Mouse (Mus musculus): Measurements from ENCODE around the gene Capn2.

The Capn2 gene

GRCm38 (mm10) chr1:182430676-182431075, 86.7 kb downstream of the Capn2 start:
- no peak for TF ChIP-seq CTCF (conservative IDR thresholded peaks at IDR 0.05; ENCODE audit: low read length)
- no peak for TF ChIP-seq POU5F1 (IDR thresholded peaks at IDR 0.05; ENCODE audit: borderline replicate concordance, low read length)
- TF ChIP-seq NANOG (IDR thresholded peaks at IDR 0.05; ENCODE audit: borderline replicate concordance, low read length), result no peak

DNA sequence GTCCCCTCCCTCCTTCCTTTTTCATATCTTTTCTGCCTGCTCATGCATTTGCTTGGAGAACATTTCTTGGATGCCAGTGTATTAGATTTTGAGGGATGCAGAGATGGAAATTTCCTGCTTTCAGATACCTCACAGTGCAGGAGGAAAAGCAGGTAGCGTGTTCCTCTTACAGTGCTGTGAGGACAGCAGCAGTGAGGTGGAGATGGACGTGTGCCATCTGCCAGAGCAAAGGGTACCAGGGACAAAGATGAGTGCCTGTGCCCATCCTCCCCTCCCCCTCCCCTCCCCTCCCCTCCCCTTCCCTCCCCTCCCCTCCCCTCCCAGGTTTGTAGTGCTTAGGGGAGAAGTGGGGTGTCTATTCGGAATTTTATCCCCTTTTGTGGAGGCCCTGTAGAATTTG, 87.6 kb downstream of the Capn2 start:
- Histone ChIP-seq H3K4me1 (replicated peaks; ENCODE audit: low read depth, low read length) (no peaks in the 10 kb centered on the region), H3K9me3 (ENCODE audit: low read length) (no peaks in the 10 kb centered on the region), H3K4me3 (replicated peaks; ENCODE audit: low read length) (no peak overlapping the region), H3K36me3 (ENCODE audit: insufficient read depth, low read length) (peaks cover 38% of the 10 kb centered on the region), H3K27me3 (ENCODE audit: insufficient read depth, low read length) (no peaks in the 10 kb centered on the region)
- TF ChIP-seq POU5F1 (IDR thresholded peaks at IDR 0.05; ENCODE audit: borderline replicate concordance, low read length) (no peak), NANOG (IDR thresholded peaks at IDR 0.05; ENCODE audit: borderline replicate concordance, low read length) (no peak), CTCF (conservative IDR thresholded peaks at IDR 0.05; ENCODE audit: low read length) (no peak)

More at GRCm38 (mm10) chr1:182430676-182431075, 86.7 kb downstream of the Capn2 start:
- peaks cover 42% of the 10 kb centered on the region for H3K36me3 ChIP-seq (ENCODE audit: insufficient read depth, low read length)
- H3K4me1 ChIP-seq (replicated peaks; ENCODE audit: low read depth, low read length), result no peaks in the 10 kb centered on the region
- no peaks in the 10 kb centered on the region for H3K27me3 ChIP-seq (ENCODE audit: insufficient read depth, low read length)
- H3K9me3 ChIP-seq (ENCODE audit: low read length), result no peaks in the 10 kb centered on the region
- H3K4me3 ChIP-seq (replicated peaks; ENCODE audit: low read length), result no peak overlapping the region

GRCm38 (mm10) chr1:182427426-182427825, 90.0 kb downstream of the Capn2 start:
- TF ChIP-seq CTCF (conservative IDR thresholded peaks at IDR 0.05; ENCODE audit: low read length) (no peak), POU5F1 (IDR thresholded peaks at IDR 0.05; ENCODE audit: borderline replicate concordance, low read length) (no peak), NANOG (IDR thresholded peaks at IDR 0.05; ENCODE audit: borderline replicate concordance, low read length) (no peak)
- Histone ChIP-seq H3K27me3 (ENCODE audit: insufficient read depth, low read length) (no peaks in the 10 kb centered on the region), H3K9me3 (ENCODE audit: low read length) (no peaks in the 10 kb centered on the region)

GRCm38 (mm10) chr1:182426444-182426843, 91.0 kb downstream of the Capn2 start:
- peaks cover 18% of the 10 kb centered on the region for H3K36me3 ChIP-seq (ENCODE audit: insufficient read depth, low read length)
- H3K4me3 ChIP-seq (replicated peaks; ENCODE audit: low read length), result no peak overlapping the region
- no peak for TF ChIP-seq NANOG (IDR thresholded peaks at IDR 0.05; ENCODE audit: borderline replicate concordance, low read length)
- no peak for TF ChIP-seq CTCF (conservative IDR thresholded peaks at IDR 0.05; ENCODE audit: low read length)
- no peak for TF ChIP-seq POU5F1 (IDR thresholded peaks at IDR 0.05; ENCODE audit: borderline replicate concordance, low read length)
- no peaks in the 10 kb centered on the region for H3K4me1 ChIP-seq (replicated peaks; ENCODE audit: low read depth, low read length)
- H3K9me3 ChIP-seq (ENCODE audit: low read length), result no peaks in the 10 kb centered on the region
- H3K27me3 ChIP-seq (ENCODE audit: insufficient read depth, low read length), result no peaks in the 10 kb centered on the region

More at GRCm38 (mm10) chr1:182427426-182427825, 90.0 kb downstream of the Capn2 start:
- H3K4me1 ChIP-seq (replicated peaks; ENCODE audit: low read depth, low read length), result no peaks in the 10 kb centered on the region
- H3K4me3 ChIP-seq (replicated peaks; ENCODE audit: low read length), result no peak overlapping the region
- peaks cover 28% of the 10 kb centered on the region for H3K36me3 ChIP-seq (ENCODE audit: insufficient read depth, low read length)

GRCm38 (mm10) chr1:182425176-182425575, 92.2 kb downstream of the Capn2 start:
- peaks cover 8% of the 10 kb centered on the region; the same call in 1 of the 2 replicates for H3K36me3 ChIP-seq (ENCODE audit: insufficient read depth, low read length)
- H3K27me3 ChIP-seq (ENCODE audit: insufficient read depth, low read length), result no peaks in the 10 kb centered on the region
- H3K9me3 ChIP-seq (ENCODE audit: low read length), result no peaks in the 10 kb centered on the region
- TF ChIP-seq CTCF (conservative IDR thresholded peaks at IDR 0.05; ENCODE audit: low read length) (no peak), NANOG (IDR thresholded peaks at IDR 0.05; ENCODE audit: borderline replicate concordance, low read length) (no peak), POU5F1 (IDR thresholded peaks at IDR 0.05; ENCODE audit: borderline replicate concordance, low read length) (no peak)
- H3K4me1 ChIP-seq (replicated peaks; ENCODE audit: low read depth, low read length), result no peaks in the 10 kb centered on the region
- H3K4me3 ChIP-seq (replicated peaks; ENCODE audit: low read length), result no peak overlapping the region

DNA sequence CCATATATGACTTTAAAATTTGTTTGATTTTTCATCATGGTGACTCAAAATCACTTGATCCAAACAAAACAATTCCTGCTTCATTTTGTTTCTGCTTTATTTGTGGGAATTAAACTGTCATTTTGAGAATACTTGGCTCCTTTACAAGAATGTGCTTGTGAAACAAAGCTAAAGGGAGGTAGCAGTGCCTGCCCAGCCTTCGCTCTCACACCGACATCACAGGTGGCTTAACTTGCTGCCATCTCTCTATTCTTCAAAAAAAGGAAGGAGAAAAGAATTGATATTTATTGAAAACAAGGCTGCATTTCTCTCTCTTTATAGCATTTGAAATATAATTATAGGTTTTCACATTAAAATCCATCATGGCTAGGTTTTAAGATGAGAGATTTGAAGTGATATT, 93.1 kb downstream of the Capn2 start:
- H3K9me3 ChIP-seq (ENCODE audit: low read length), result no peaks in the 10 kb centered on the region
- TF ChIP-seq CTCF (conservative IDR thresholded peaks at IDR 0.05; ENCODE audit: low read length), result no peak
- TF ChIP-seq POU5F1 (IDR thresholded peaks at IDR 0.05; ENCODE audit: borderline replicate concordance, low read length), result no peak
- no peak for TF ChIP-seq NANOG (IDR thresholded peaks at IDR 0.05; ENCODE audit: borderline replicate concordance, low read length)
- H3K4me1 ChIP-seq (replicated peaks; ENCODE audit: low read depth, low read length), result no peaks in the 10 kb centered on the region
- H3K36me3 ChIP-seq (ENCODE audit: insufficient read depth, low read length), result peaks cover 3% of the 10 kb centered on the region; the same call in 1 of the 2 replicates
- H3K27me3 ChIP-seq (ENCODE audit: insufficient read depth, low read length), result no peaks in the 10 kb centered on the region
- H3K4me3 ChIP-seq (replicated peaks; ENCODE audit: low read length), result no peak overlapping the region

DNA sequence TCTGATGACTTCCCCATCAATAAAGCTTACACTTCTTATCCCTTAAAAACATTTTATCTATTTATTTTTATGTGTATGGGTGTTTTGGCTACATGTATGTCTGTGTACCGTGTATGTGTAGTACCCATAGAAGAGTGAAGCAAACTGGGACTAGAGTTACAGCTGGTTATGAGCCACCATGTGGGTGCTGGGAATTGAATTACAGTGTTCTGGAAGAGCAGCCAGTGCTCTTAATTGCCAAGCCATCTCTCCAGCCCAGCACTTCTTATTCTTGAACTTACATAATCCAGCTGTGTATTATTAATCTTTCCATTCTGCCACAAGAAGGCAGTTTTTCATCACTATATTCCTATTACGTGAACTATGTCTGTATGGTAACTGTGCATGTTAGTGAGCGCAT, 97.9 kb downstream of the Capn2 start:
- no peaks in the 10 kb centered on the region for H3K27me3 ChIP-seq (ENCODE audit: insufficient read depth, low read length)
- TF ChIP-seq NANOG (IDR thresholded peaks at IDR 0.05; ENCODE audit: borderline replicate concordance, low read length), result no peak
- H3K4me3 ChIP-seq (replicated peaks; ENCODE audit: low read length), result no peak overlapping the region
- no peaks in the 10 kb centered on the region for H3K9me3 ChIP-seq (ENCODE audit: low read length)
- H3K4me1 ChIP-seq (replicated peaks; ENCODE audit: low read depth, low read length), result peaks cover 15% of the 10 kb centered on the region
- H3K36me3 ChIP-seq (ENCODE audit: insufficient read depth, low read length), result no peaks in the 10 kb centered on the region; the same call in 1 of the 2 replicates

Measured in E14TG2a.4 (cell line).